Mouse (Mus musculus) heart, adult 2 months (tissue): ENCODE data around the gene Dok7. TPM values are rescaled to one million over a fixed set of nuclear protein-coding genes. Genes with fewer than 3 reads are reported as not detected.

Experiments
- DNase-seq, 2 experiments: peaks; one replicate each; pipeline ENCODE4 v3.0.0; 2021
- H3K27ac ChIP-seq: fragments of 200-600 bp; 2 replicates; pipeline ENCODE4 v1.8.1; 2022
- H3K27me3 ChIP-seq: fragments of 200-500 bp; 2 replicates; pipeline ENCODE4 v1.6.1; 2012; ENCODE audit warnings: mild to moderate bottlenecking, low read length, inconsistent platforms, mixed read lengths; ENCODE audit not compliant: control insufficient read depth, insufficient read depth
- H3K36me3 ChIP-seq: fragments of 200-500 bp; 2 replicates; pipeline ENCODE4 v1.6.1; 2012; ENCODE audit warnings: low read length, inconsistent platforms; ENCODE audit not compliant: control insufficient read depth, insufficient read depth
- H3K4me1 ChIP-seq: fragments of 200-500 bp; 2 replicates; pipeline ENCODE4 v1.6.1; 2011; ENCODE audit warnings: low read length; ENCODE audit not compliant: control insufficient read depth, insufficient read depth
- H3K4me3 ChIP-seq: fragments of 200-600 bp; 2 replicates; pipeline ENCODE4 v1.8.1; 2022
- H3K79me2 ChIP-seq: fragments of 200-500 bp; replicated peaks from 2 replicates; pipeline ENCODE4 v1.6.1; 2012; ENCODE audit warnings: mild to moderate bottlenecking, inconsistent platforms, low read length, moderate library complexity, mixed read lengths; ENCODE audit not compliant: control insufficient read depth, insufficient read depth
- H3K9ac ChIP-seq: fragments of 200-500 bp; 2 replicates; pipeline ENCODE4 v1.6.1; 2012; ENCODE audit warnings: low read depth, mild to moderate bottlenecking, control low read depth, inconsistent platforms, low read length, mixed read lengths
- CTCF ChIP-seq: fragments of 200-600 bp; IDR thresholded peaks from 2 replicates; pipeline ENCODE4 v1.8.1; 2022; ENCODE audit warnings: antibody characterized with exemption, mild to moderate bottlenecking, moderate library complexity
- EP300 ChIP-seq: fragments of 200-500 bp; IDR thresholded peaks from 2 replicates; pipeline ENCODE4 v1.6.1; 2011; ENCODE audit warnings: low read depth, low read length, control low read depth; ENCODE audit not compliant: insufficient read depth
- POLR2A ChIP-seq: fragments of 200-500 bp; IDR thresholded peaks from 2 replicates; pipeline ENCODE4 v1.6.1; 2011; ENCODE audit warnings: mild to moderate bottlenecking, low read depth, low read length, control low read depth; ENCODE audit not compliant: insufficient read depth
- WGBS: fragments of 180-500 bp; shearing (Covaris S2); methylation state at CpG from one replicate; pipeline ENCODE4 v1.1.7; 2018; 5-methylcytosine and 5-hydroxymethylcytosine counted together
- intact Hi-C: fragments of 180-260 bp; cut with DNase I; formaldehyde crosslinking; loops from one replicate; pipeline ENCODE4 v1.15.1; 2025
- polyA plus RNA-seq: library from polyadenylated mRNA; depleted of rRNA; stranded (reverse); fragments of >200 nt; gene quantifications from 2 replicates; pipeline ENCODE4 v1.2.3, GENCODE M21; 2012
- total RNA-seq, 2 experiments: library from RNA; stranded (reverse); gene quantifications; 2 replicates each; pipeline ENCODE4 v1.2.3; 2021

Gene Dok7
- total and polyA plus RNA-seq, 3 experiments = 25.4 to 35.6 (median 34.9) TPM

- H3K4me3 ChIP-seq = no peak overlapping the region
- peaks cover 4% of the 10 kb centered on the region; the same call in 1 of the 2 replicates for H3K4me1 ChIP-seq
- DNase-seq = no peak
- no peaks in the 10 kb centered on the region for H3K79me2 ChIP-seq
- H3K36me3 ChIP-seq = no peaks in the 10 kb centered on the region
- no peak for TF ChIP-seq EP300
- no peak for TF ChIP-seq POLR2A
- no peak for TF ChIP-seq CTCF
- 60% methylated on average over 9 of the region's 9 CpGs for WGBS
- H3K27ac ChIP-seq = no peak overlapping the region
- H3K27me3 ChIP-seq = no peaks in the 10 kb centered on the region
- no peak overlapping the region for H3K9ac ChIP-seq
- intact Hi-C loops = no loop called here
Observed at GRCm38 (mm10) chr5:35019673-35020300, 36.8 kb upstream of the Dok7 start.

GRCm38 (mm10) chr5:35020410-35021241 lies 35.9 kb upstream of the Dok7 start:
- Histone ChIP-seq H3K79me2 (no peaks in the 10 kb centered on the region), H3K4me3 (no peak overlapping the region), H3K4me1 (peaks cover 5% of the 10 kb centered on the region; the same call in 1 of the 2 replicates), H3K9ac (no peak overlapping the region), H3K36me3 (no peaks in the 10 kb centered on the region), H3K27me3 (no peaks in the 10 kb centered on the region), H3K27ac (no peak overlapping the region)
- WGBS = 78% methylated on average over 9 of the region's 9 CpGs
- DNase-seq = no peak
- TF ChIP-seq POLR2A (no peak), CTCF (no peak), EP300 (no peak)
- intact Hi-C loops = no loop called here

- Histone ChIP-seq H3K27ac (no peak overlapping the region; the same call in 1 of the 2 replicates), H3K36me3 (no peaks in the 10 kb centered on the region), H3K79me2 (no peaks in the 10 kb centered on the region), H3K27me3 (no peaks in the 10 kb centered on the region), H3K4me1 (peaks cover 9% of the 10 kb centered on the region), H3K4me3 (no peak overlapping the region), H3K9ac (no peak overlapping the region)
- intact Hi-C loops = loop anchor here (1.0 kb wide), 2 partner anchors 39 to 109 kb away; no protein-coding TSS in a partner anchor
- WGBS = 7% methylated on average over 2 of the region's 2 CpGs
- DNase-seq = peak; percentile 65 to 78
- TF ChIP-seq POLR2A = no peak
- peak; percentile 63; the same call in 1 of the 2 replicates for TF ChIP-seq EP300
- TF ChIP-seq CTCF = peak; percentile 87
Observed at GRCm38 (mm10) chr5:35024975-35025374, 31.6 kb upstream of the Dok7 start.

GRCm38 (mm10) chr5:35029303-35029702 lies 27.3 kb upstream of the Dok7 start:
- intact Hi-C loops = no loop called here
- peak in 1 of 2 experiments; percentile 29 for DNase-seq
- Histone ChIP-seq H3K27ac (peak overlapping the region; percentile 50), H3K9ac (no peak overlapping the region), H3K79me2 (no peaks in the 10 kb centered on the region), H3K36me3 (no peaks in the 10 kb centered on the region), H3K27me3 (no peaks in the 10 kb centered on the region), H3K4me1 (peaks cover 8% of the 10 kb centered on the region), H3K4me3 (no peak overlapping the region)
- 58% methylated on average over 1 of the region's 1 CpGs for WGBS
- peak; percentile 54; the same call in 1 of the 2 replicates for TF ChIP-seq EP300
- no peak for TF ChIP-seq CTCF

GRCm38 (mm10) chr5:35029755-35030154 lies 26.8 kb upstream of the Dok7 start:
- H3K36me3 ChIP-seq = no peaks in the 10 kb centered on the region
- DNase-seq = no peak
- no peaks in the 10 kb centered on the region for H3K27me3 ChIP-seq
- no peak overlapping the region for H3K9ac ChIP-seq
- peaks cover 8% of the 10 kb centered on the region for H3K4me1 ChIP-seq
- no peaks in the 10 kb centered on the region for H3K79me2 ChIP-seq
- WGBS = 80% methylated on average over 5 of the region's 5 CpGs
- peak overlapping the region; percentile 50 for H3K27ac ChIP-seq
- TF ChIP-seq CTCF (no peak), EP300 (no peak), POLR2A (no peak)
- no peak overlapping the region for H3K4me3 ChIP-seq
- intact Hi-C loops = no loop called here

- Histone ChIP-seq H3K4me3 (no peak overlapping the region), H3K27ac (no peak overlapping the region), H3K36me3 (no peaks in the 10 kb centered on the region), H3K27me3 (no peaks in the 10 kb centered on the region), H3K79me2 (no peaks in the 10 kb centered on the region), H3K4me1 (peaks cover 18% of the 10 kb centered on the region), H3K9ac (no peak overlapping the region)
- intact Hi-C loops = no loop called here
- no peak for DNase-seq
- TF ChIP-seq CTCF (peak; percentile 39), EP300 (no peak)
- WGBS = 64% methylated on average over 5 of the region's 5 CpGs
Observed at GRCm38 (mm10) chr5:35033068-35033467, 23.5 kb upstream of the Dok7 start.
